Mouse (Mus musculus): Measurements from ENCODE around the gene Son. TPM values are rescaled to one million over a fixed set of nuclear protein-coding genes. Genes with fewer than 3 reads are reported as not detected.

The Son gene
- polyA plus RNA-seq (2014; fragmentation: Illumina TruSeq; extraction: RNeasy Lipid Tissue Mini Kit (QIAGEN cat#74804); ENCODE audit: low read depth, low replicate concordance): 779 TPM

DNA sequence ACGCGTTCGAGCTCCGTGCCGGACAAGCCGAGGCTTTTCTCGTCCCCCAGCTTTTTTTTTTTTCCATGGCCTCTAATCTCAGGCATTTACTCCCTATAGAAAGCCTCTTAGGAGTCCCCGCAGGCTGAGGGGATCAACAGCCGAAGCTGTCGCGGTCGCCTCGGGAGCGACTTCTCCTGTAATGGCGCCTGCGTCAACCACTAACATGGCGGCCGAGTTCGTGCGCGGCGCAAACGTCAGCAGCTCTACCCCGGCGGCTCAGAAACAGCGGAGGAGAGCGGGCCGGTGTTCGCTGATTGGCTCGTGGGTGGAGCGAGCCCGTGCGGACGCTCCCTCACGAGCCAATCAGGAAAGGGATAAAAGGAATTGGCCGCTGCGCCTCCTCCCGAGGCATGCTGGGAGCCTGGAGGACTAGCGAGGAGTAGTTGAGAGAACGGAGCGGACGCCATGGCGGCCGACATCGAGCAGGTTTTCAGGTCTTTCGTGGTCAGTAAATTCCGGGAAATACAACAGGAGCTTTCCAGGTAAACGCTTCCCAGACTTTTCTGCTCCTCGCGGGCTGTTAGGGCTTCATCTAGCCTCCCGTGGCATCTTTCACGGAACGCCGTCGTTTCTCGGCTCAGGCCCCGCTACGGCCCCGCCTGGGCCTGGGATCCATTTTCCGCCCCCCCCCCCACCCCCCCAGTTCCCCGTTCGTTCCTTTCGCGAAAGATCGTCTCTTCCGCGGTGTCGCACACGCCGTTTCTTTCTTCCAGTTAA lies at the start of gene Son:
TSS of gene Son (plus strand) at position 46 of the 759 bp plus-strand sequence.

GRCm38 (mm10) chr16:91597672-91598010 lies 49.7 kb upstream of the Son start, which contains the start of gene Tmem50b:
TSS of gene Tmem50b (minus strand) at chr16:91597800.

GRCm38 (mm10) chr16:91618511-91619501 lies 28.5 kb upstream of the Son start, which contains the start of gene Dnajc28:
TSS of gene Dnajc28 (minus strand) at chr16:91619026.

DNA sequence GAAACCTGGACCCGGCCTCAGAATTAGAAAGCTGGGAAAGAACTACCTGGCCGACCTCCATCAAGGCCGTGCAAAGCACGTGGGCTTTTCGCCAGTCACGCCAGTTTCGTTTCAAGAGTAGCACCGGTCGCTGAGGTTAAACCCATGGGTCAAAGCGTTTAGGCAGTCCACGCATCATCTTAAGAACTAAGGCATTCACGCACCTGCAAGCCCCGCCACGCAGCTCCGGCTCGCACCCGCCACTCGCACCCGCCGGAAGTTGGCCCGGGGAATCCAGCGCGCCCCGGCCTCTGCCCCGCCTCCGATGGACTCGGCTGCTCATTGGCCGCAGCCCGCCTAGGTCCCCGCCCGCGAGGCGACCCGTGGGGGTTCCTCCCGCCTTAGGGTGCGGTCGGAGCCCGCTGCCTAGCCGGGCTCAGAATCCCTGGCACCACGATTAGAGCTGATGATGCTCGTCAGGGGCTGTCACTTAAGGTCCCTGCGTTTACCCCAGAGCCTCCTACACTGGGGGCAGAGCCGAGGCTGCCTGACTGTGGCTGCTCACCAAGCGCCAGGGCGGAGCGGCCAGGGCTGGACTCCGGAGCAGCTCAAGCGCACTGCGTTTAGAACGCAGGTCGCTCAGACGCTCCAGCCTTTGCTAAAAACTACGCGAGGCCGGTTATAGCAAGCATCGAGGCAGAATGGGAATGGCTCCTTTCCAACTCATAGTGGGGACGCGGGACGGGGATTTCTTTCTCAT lies 456 bp upstream of the Son start, which contains the start of gene Gart:
TSS of gene Gart (minus strand) at position 272 of the 739 bp plus-strand sequence.

DNA sequence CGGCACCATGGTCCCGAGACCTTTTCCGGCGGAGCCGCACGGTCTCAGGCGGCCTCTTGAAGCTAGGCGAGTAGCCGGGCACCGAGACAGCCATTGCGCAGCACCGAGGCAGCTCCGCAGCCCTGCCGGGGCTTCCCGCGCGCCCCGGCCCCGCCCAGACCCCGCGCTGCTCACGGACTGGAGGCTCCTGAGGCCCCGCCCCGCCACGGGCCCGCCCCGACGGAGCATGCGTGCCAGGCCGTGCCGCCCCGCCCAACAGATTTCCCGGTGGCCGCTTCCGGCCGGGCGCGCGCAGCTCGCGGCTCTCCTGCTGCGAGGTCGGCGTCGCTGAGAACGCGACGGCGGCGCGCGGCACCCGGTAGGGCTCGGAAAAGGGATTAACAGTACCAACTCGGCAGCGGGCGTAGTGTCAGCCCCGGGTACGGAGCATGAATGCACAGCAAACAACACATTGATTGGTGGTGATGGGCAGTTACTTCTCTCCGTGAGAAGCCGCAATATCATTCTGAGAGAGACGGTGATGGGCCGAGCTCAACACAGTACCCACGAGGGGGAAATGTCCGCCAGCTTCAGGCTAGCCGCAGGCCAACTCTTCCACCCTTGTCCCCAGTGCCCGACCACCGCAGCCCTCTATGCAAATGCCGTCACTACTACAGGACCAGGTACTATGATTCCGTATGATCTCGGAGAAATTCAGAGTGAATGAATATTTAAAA lies 41.5 kb downstream of the Son start, which contains the start of gene Donson:
TSS of gene Donson (minus strand) at position 152 of the 716 bp plus-strand sequence.

DNA sequence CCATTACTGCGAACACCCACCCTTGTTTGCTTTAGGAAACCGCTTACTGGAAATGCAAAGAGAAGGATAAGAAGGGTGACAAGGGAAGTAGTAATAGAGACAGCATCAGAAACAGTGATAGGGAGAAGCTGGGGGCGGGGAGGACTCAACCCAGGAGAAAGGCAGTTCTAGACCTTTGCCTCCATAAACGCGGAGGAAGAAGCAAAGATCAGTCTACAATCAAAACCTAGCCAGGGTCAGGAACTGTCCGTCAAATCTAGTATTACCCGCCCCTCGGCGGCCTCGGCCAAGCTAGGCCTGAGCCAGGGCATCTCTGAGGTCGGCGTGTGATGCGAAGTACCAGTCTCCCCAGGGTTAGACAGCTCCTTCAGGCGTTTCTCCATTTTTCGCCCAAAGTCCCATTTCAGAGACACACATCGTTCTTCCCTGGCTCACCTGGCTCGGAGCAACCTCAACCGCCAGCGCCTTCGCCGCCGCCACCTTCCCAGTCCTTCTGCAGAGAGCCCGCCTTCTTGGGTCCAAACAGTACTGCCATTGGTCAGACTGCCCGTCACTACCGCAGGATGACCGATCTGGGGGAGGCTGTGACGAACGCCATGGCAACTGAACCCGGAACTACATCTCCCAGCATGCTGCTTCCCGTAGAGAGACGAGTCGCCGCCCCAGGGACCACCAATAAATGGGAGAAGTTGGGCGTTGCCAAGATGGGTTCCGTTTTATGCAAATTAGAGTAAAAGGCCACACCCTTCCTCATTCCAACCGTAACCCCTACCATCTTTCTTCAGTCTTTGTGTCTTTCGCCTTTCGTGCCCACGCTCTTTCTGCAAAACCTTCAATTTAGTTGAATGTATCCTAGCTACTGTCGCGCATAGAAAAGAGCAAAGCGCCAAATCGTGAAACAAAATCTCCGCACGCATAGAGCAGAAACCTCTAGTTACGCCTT lies 81.1 kb downstream of the Son start, which contains the start of gene Cryzl1:
TSS of gene Cryzl1 (minus strand) at position 853 of the 943 bp plus-strand sequence.

Other genes starting within 250 kb of the Son start
- gene Il10rb, start 241.3 kb upstream of the Son start, polyA plus RNA-seq (2014; fragmentation: Illumina TruSeq; extraction: RNeasy Lipid Tissue Mini Kit (QIAGEN cat#74804); ENCODE audit: low read depth, low replicate concordance): 96.0 TPM
- gene Ifnar1, start 162.3 kb upstream of the Son start, polyA plus RNA-seq (2014; fragmentation: Illumina TruSeq; extraction: RNeasy Lipid Tissue Mini Kit (QIAGEN cat#74804); ENCODE audit: low read depth, low replicate concordance): 76.5 TPM
- 71.5 TPM for gene Ifngr2, start 100.4 kb upstream of the Son start, polyA plus RNA-seq (2014; fragmentation: Illumina TruSeq; extraction: RNeasy Lipid Tissue Mini Kit (QIAGEN cat#74804); ENCODE audit: low read depth, low replicate concordance)
- 91.2 TPM for gene Tmem50b, start 49.7 kb upstream of the Son start, polyA plus RNA-seq (2014; fragmentation: Illumina TruSeq; extraction: RNeasy Lipid Tissue Mini Kit (QIAGEN cat#74804); ENCODE audit: low read depth, low replicate concordance)
- gene Dnajc28, start 28.5 kb upstream of the Son start, polyA plus RNA-seq (2014; fragmentation: Illumina TruSeq; extraction: RNeasy Lipid Tissue Mini Kit (QIAGEN cat#74804); ENCODE audit: low read depth, low replicate concordance): 12.6 TPM
- gene Gart, start 554 bp upstream of the Son start, polyA plus RNA-seq (2014; fragmentation: Illumina TruSeq; extraction: RNeasy Lipid Tissue Mini Kit (QIAGEN cat#74804); ENCODE audit: low read depth, low replicate concordance): 10.5 TPM
- 18.3 TPM for gene Donson, start 41.3 kb downstream of the Son start, polyA plus RNA-seq (2014; fragmentation: Illumina TruSeq; extraction: RNeasy Lipid Tissue Mini Kit (QIAGEN cat#74804); ENCODE audit: low read depth, low replicate concordance)
- 128 TPM for gene Cryzl1, start 81.5 kb downstream of the Son start, polyA plus RNA-seq (2014; fragmentation: Illumina TruSeq; extraction: RNeasy Lipid Tissue Mini Kit (QIAGEN cat#74804); ENCODE audit: low read depth, low replicate concordance)
- gene Itsn1, start 81.8 kb downstream of the Son start, polyA plus RNA-seq (2014; fragmentation: Illumina TruSeq; extraction: RNeasy Lipid Tissue Mini Kit (QIAGEN cat#74804); ENCODE audit: low read depth, low replicate concordance): 29.5 TPM